Mouse (Mus musculus): ENCODE results near the gene AI182371. TPM values are rescaled to one million over a fixed set of nuclear protein-coding genes. Genes with fewer than 3 reads are reported as not detected.

The AI182371 gene
- polyA plus RNA-seq, 1 experiment: 0.22 TPM

- Histone ChIP-seq H3K4me3 (ENCODE audit: low read depth, low read length) (no peak overlapping the region), H3K4me1 (ENCODE audit: control insufficient read depth, insufficient read depth, insufficient read length, low read length) (peaks cover 3% of the 10 kb centered on the region; the same call in 1 of the 2 replicates), H3K36me3 (ENCODE audit: control insufficient read depth, insufficient read depth, low read length) (no peaks in the 10 kb centered on the region), H3K27me3 (ENCODE audit: control insufficient read depth, insufficient read depth, low read length) (no peaks in the 10 kb centered on the region), H3K27ac (ENCODE audit: insufficient read depth, low read depth, low read length) (no peak overlapping the region)
- 81% methylated on average over 4 of the region's 4 CpGs for WGBS
- TF ChIP-seq POLR2A (IDR thresholded peaks at IDR 0.05; ENCODE audit: low read depth, low read length): no peak
- no peak for TF ChIP-seq CTCF (IDR thresholded peaks at IDR 0.05; ENCODE audit: extremely low read depth, insufficient read length, insufficient replicate concordance, low read depth, low read length)
These were observed 31.1 kb downstream of the AI182371 start for GRCm38 (mm10) chr2:35070275-35070674.

DNA sequence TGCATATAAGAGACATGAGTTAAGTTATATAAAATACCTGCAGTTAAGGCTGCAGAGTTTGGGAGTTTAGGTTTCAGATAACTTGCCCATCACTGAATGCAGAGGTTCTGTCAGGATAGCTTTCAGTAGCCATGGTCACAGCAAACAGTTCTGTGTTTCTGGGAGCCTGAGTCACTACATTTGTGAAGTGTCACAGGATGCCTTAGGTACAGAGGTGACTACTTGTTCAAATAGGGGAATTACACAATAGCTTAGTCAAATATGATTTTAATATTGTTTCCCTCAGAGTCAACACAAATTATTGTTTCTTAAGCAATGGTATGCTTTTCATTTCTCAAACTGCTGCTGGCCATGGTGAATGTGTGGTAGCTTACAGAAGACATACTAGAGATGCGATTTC, 32.2 kb downstream of the AI182371 start:
- H3K4me1 ChIP-seq (ENCODE audit: control insufficient read depth, insufficient read depth, insufficient read length, low read length): no peaks in the 10 kb centered on the region
- no peaks in the 10 kb centered on the region for H3K27me3 ChIP-seq (ENCODE audit: control insufficient read depth, insufficient read depth, low read length)
- no peak overlapping the region for H3K27ac ChIP-seq (ENCODE audit: insufficient read depth, low read depth, low read length)
- WGBS: 93% methylated on average over 1 of the region's 1 CpGs
- no peak overlapping the region for H3K4me3 ChIP-seq (ENCODE audit: low read depth, low read length)
- TF ChIP-seq CTCF (IDR thresholded peaks at IDR 0.05; ENCODE audit: extremely low read depth, insufficient read length, insufficient replicate concordance, low read depth, low read length): no peak
- TF ChIP-seq POLR2A (IDR thresholded peaks at IDR 0.05; ENCODE audit: low read depth, low read length): no peak
- no peaks in the 10 kb centered on the region for H3K36me3 ChIP-seq (ENCODE audit: control insufficient read depth, insufficient read depth, low read length)

GRCm38 (mm10) chr2:35067117-35067516, 34.2 kb downstream of the AI182371 start:
- Histone ChIP-seq H3K4me3 (ENCODE audit: low read depth, low read length) (no peak overlapping the region), H3K27me3 (ENCODE audit: control insufficient read depth, insufficient read depth, low read length) (no peaks in the 10 kb centered on the region), H3K4me1 (ENCODE audit: control insufficient read depth, insufficient read depth, insufficient read length, low read length) (no peaks in the 10 kb centered on the region), H3K36me3 (ENCODE audit: control insufficient read depth, insufficient read depth, low read length) (no peaks in the 10 kb centered on the region), H3K27ac (ENCODE audit: insufficient read depth, low read depth, low read length) (no peak overlapping the region)
- 86% methylated on average over 11 of the region's 11 CpGs for WGBS
- TF ChIP-seq CTCF (IDR thresholded peaks at IDR 0.05; ENCODE audit: extremely low read depth, insufficient read length, insufficient replicate concordance, low read depth, low read length) (no peak), POLR2A (IDR thresholded peaks at IDR 0.05; ENCODE audit: low read depth, low read length) (no peak)

- H3K27ac ChIP-seq (ENCODE audit: insufficient read depth, low read depth, low read length): no peak overlapping the region
- 86% methylated on average over 13 of the region's 13 CpGs for WGBS
- H3K4me3 ChIP-seq (ENCODE audit: low read depth, low read length): no peak overlapping the region
- no peaks in the 10 kb centered on the region for H3K27me3 ChIP-seq (ENCODE audit: control insufficient read depth, insufficient read depth, low read length)
- H3K4me1 ChIP-seq (ENCODE audit: control insufficient read depth, insufficient read depth, insufficient read length, low read length): no peaks in the 10 kb centered on the region
- no peak for TF ChIP-seq POLR2A (IDR thresholded peaks at IDR 0.05; ENCODE audit: low read depth, low read length)
- no peak for TF ChIP-seq CTCF (IDR thresholded peaks at IDR 0.05; ENCODE audit: extremely low read depth, insufficient read length, insufficient replicate concordance, low read depth, low read length)
- no peaks in the 10 kb centered on the region for H3K36me3 ChIP-seq (ENCODE audit: control insufficient read depth, insufficient read depth, low read length)
These were observed 34.7 kb downstream of the AI182371 start for GRCm38 (mm10) chr2:35066525-35067082.

DNA sequence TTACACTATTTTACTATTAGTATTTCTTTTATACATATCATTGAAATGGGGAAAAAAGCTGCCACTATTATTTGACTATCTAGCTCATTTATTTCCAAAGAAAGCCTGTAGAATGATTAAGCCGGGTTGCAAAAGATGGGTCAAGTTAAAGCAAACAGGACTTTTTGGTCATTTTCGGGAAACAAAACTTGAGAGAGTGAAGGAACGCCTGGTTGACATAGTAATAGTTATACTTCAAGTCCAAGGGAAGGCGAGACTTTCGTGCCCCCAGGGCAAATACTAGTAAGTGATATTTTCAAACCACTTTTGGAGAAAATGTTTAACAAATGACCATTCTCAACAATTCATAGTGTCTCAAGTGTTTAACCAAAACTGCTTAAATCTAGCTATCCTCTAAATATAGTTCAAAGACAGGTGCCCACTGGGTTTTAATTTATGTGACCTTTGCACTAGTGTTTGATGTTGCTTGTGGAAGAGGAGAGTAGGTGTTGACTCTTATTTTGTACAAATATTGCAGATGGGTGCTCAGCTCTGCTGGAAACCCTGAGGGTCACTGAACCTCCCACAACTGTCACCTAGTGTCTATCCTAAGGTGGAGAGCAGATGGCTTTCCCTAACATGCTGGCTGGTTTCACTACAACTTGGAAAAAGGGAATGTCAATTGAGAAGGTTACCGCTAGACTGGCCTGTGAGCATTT, 37.9 kb downstream of the AI182371 start:
- WGBS: 90% methylated on average over 6 of the region's 6 CpGs
- no peaks in the 10 kb centered on the region for H3K27me3 ChIP-seq (ENCODE audit: control insufficient read depth, insufficient read depth, low read length)
- no peak overlapping the region for H3K4me3 ChIP-seq (ENCODE audit: low read depth, low read length)
- H3K36me3 ChIP-seq (ENCODE audit: control insufficient read depth, insufficient read depth, low read length): no peaks in the 10 kb centered on the region
- no peak overlapping the region for H3K27ac ChIP-seq (ENCODE audit: insufficient read depth, low read depth, low read length)
- TF ChIP-seq POLR2A (IDR thresholded peaks at IDR 0.05; ENCODE audit: low read depth, low read length) (no peak), CTCF (IDR thresholded peaks at IDR 0.05; ENCODE audit: extremely low read depth, insufficient read length, insufficient replicate concordance, low read depth, low read length) (no peak)
- no peaks in the 10 kb centered on the region for H3K4me1 ChIP-seq (ENCODE audit: control insufficient read depth, insufficient read depth, insufficient read length, low read length)

- Histone ChIP-seq H3K4me3 (ENCODE audit: low read depth, low read length) (no peak within 1 kb of the TSS), H3K27ac (ENCODE audit: insufficient read depth, low read depth, low read length) (no peak within 1 kb of the TSS), H3K4me1 (ENCODE audit: control insufficient read depth, insufficient read depth, insufficient read length, low read length) (no peaks in the 10 kb centered on the region), H3K27me3 (ENCODE audit: control insufficient read depth, insufficient read depth, low read length) (no peaks in the 10 kb centered on the region), H3K36me3 (ENCODE audit: control insufficient read depth, insufficient read depth, low read length) (no peaks in the 10 kb centered on the region)
- 71% methylated on average over 5 of the region's 5 CpGs for WGBS
- TF ChIP-seq POLR2A (IDR thresholded peaks at IDR 0.05; ENCODE audit: low read depth, low read length): no peak
- no peak for TF ChIP-seq CTCF (IDR thresholded peaks at IDR 0.05; ENCODE audit: extremely low read depth, insufficient read length, insufficient replicate concordance, low read depth, low read length)
These were observed 40.0 kb downstream of the AI182371 start, which contains the start of gene Hc for GRCm38 (mm10) chr2:35061338-35061737. TSS of gene Hc (minus strand) at chr2:35061438.

DNA sequence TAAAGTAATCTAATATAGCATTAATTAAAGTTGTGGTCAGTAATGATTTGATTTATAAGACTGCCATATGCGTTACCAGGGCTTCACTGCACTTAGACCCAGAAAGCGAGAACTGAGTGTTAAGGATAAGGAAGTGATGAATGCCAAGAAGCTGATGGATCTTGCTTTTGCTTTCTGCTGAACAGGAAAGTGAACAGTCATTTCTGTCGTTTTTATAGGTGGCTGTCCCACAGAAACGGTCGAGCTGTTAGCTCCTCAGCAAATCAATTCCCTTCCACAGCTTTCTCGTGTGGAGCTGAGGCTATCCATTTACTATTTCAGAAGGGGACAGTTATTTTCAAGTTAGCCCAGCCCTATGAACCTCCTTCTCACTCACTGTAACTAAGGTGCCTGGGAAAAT, 40.4 kb downstream of the AI182371 start:
- WGBS: 30% methylated on average over 6 of the region's 6 CpGs
- TF ChIP-seq POLR2A (IDR thresholded peaks at IDR 0.05; ENCODE audit: low read depth, low read length) (no peak), CTCF (IDR thresholded peaks at IDR 0.05; ENCODE audit: extremely low read depth, insufficient read length, insufficient replicate concordance, low read depth, low read length) (no peak)
- no peaks in the 10 kb centered on the region for H3K27me3 ChIP-seq (ENCODE audit: control insufficient read depth, insufficient read depth, low read length)
- H3K4me3 ChIP-seq (ENCODE audit: low read depth, low read length): no peak overlapping the region
- no peaks in the 10 kb centered on the region for H3K4me1 ChIP-seq (ENCODE audit: control insufficient read depth, insufficient read depth, insufficient read length, low read length)
- H3K36me3 ChIP-seq (ENCODE audit: control insufficient read depth, insufficient read depth, low read length): no peaks in the 10 kb centered on the region
- no peak overlapping the region for H3K27ac ChIP-seq (ENCODE audit: insufficient read depth, low read depth, low read length)

All from small intestine, adult 2 months (tissue).